Mouse (Mus musculus): ENCODE measurements around the gene Pdxp. TPM values are rescaled to one million over a fixed set of nuclear protein-coding genes. Genes with fewer than 3 reads are reported as not detected.

Gene Pdxp
- total and polyA plus RNA-seq, 3 experiments, result 21.5 to 25.4 TPM; not detected in 1

GRCm38 (mm10) chr15:78918126-78918525 lies 4.4 kb downstream of the Pdxp start:
- H3K4me1 ChIP-seq (ENCODE audit: control insufficient read depth in 1 of 2, insufficient read depth in 2 of 2, low read length in 2 of 2), result peaks cover 4 to 53% of the 10 kb centered on the region in 2 experiments
- H3K9ac ChIP-seq (ENCODE audit: control insufficient read depth, low read depth, low read length, poor library complexity, severe bottlenecking), result no peak overlapping the region
- H3K27me3 ChIP-seq (ENCODE audit: control insufficient read depth in 1 of 2, insufficient read depth in 2 of 2, low read length in 2 of 2), result no peaks in the 10 kb centered on the region
- no peak overlapping the region for H3K27ac ChIP-seq (ENCODE audit: control insufficient read depth, low read depth, low read length)
- peaks cover 21% of the 10 kb centered on the region for H3K79me2 ChIP-seq (ENCODE audit: control insufficient read depth, insufficient read depth, low read length, poor library complexity)
- no peak overlapping the region for H3K4me3 ChIP-seq (ENCODE audit: control insufficient read depth in 1 of 2, insufficient read depth in 1 of 2, low read depth in 2 of 2, low read length in 2 of 2)
- no peak for DNase-seq (ENCODE audit: low read depth, low spot score)
- TF ChIP-seq MAX (IDR thresholded peaks at IDR 0.05; ENCODE audit: low read length) (no peak), MEF2A (IDR thresholded peaks at IDR 0.05; ENCODE audit: extremely low read depth, insufficient replicate concordance, low read depth, low read length, poor library complexity, severe bottlenecking) (no peak), CTCF (IDR thresholded peaks at IDR 0.05 in 2 of 3, conservative IDR thresholded peaks at IDR 0.05 in 1 of 3; ENCODE audit: control insufficient read depth in 1 of 3, insufficient read depth in 1 of 3, low read depth in 2 of 3, low read length in 3 of 3, poor library complexity in 1 of 3, severe bottlenecking in 1 of 3) (no peak), ZMIZ1 (IDR thresholded peaks at IDR 0.05; ENCODE audit: low read depth, low read length) (no peak), HCFC1 (IDR thresholded peaks at IDR 0.05; ENCODE audit: low read depth, low read length) (no peak), JUND (IDR thresholded peaks at IDR 0.05; ENCODE audit: low read depth, low read length) (no peak), NELFE (IDR thresholded peaks at IDR 0.05; ENCODE audit: low read depth, low read length) (no peak), GATA1 (IDR thresholded peaks at IDR 0.05; ENCODE audit: low read depth, low read length) (no peak), POLR2AphosphoS2 (IDR thresholded peaks at IDR 0.05; ENCODE audit: low read length) (no peak), CHD2 (IDR thresholded peaks at IDR 0.05; ENCODE audit: low read length) (no peak), MAZ (IDR thresholded peaks at IDR 0.05; ENCODE audit: low read depth, low read length) (no peak), MYC (IDR thresholded peaks at IDR 0.05; ENCODE audit: low read depth, low read length) (no peak), NRF1 (IDR thresholded peaks at IDR 0.05; ENCODE audit: insufficient read depth, low read depth, low read length, poor library complexity, severe bottlenecking) (no peak), USF2 (IDR thresholded peaks at IDR 0.05; ENCODE audit: borderline replicate concordance in 1 of 2, insufficient read depth in 1 of 2, low read depth in 1 of 2, low read length in 2 of 2) (no peak), ETS1 (IDR thresholded peaks at IDR 0.05; ENCODE audit: low read depth, low read length) (no peak), CHD1 (IDR thresholded peaks at IDR 0.05; ENCODE audit: low read depth, low read length) (no peak), TAL1 (IDR thresholded peaks at IDR 0.05; ENCODE audit: low read length) (no peak), EP300 (IDR thresholded peaks at IDR 0.05; ENCODE audit: low read depth in 1 of 2, low read length in 2 of 2) (no peak)
- peaks cover 0 to 31% of the 10 kb centered on the region in 2 experiments; a peak in 2 of 4 replicates for H3K36me3 ChIP-seq (ENCODE audit: control insufficient read depth in 1 of 2, insufficient read depth in 2 of 2, low read length in 2 of 2)
- H3K9me3 ChIP-seq (replicated peaks; ENCODE audit: insufficient read depth, low read length), result no peaks in the 10 kb centered on the region

- Histone ChIP-seq H3K36me3 (ENCODE audit: control insufficient read depth in 1 of 2, insufficient read depth in 2 of 2, low read length in 2 of 2) (peaks cover 0 to 37% of the 10 kb centered on the region in 2 experiments; a peak in 2 of 4 replicates), H3K27me3 (ENCODE audit: control insufficient read depth in 1 of 2, insufficient read depth in 2 of 2, low read length in 2 of 2) (no peaks in the 10 kb centered on the region), H3K4me3 (ENCODE audit: control insufficient read depth in 1 of 2, insufficient read depth in 1 of 2, low read depth in 2 of 2, low read length in 2 of 2) (peak overlapping the region in 1 of 2 experiments; percentile 18; a peak in 2 of 4 replicates), H3K9ac (ENCODE audit: control insufficient read depth, low read depth, low read length, poor library complexity, severe bottlenecking) (no peak overlapping the region), H3K4me1 (ENCODE audit: control insufficient read depth in 1 of 2, insufficient read depth in 2 of 2, low read length in 2 of 2) (peaks cover 4 to 61% of the 10 kb centered on the region in 2 experiments), H3K9me3 (replicated peaks; ENCODE audit: insufficient read depth, low read length) (no peaks in the 10 kb centered on the region), H3K27ac (ENCODE audit: control insufficient read depth, low read depth, low read length) (peak overlapping the region; percentile 45), H3K79me2 (ENCODE audit: control insufficient read depth, insufficient read depth, low read length, poor library complexity) (peaks cover 14% of the 10 kb centered on the region)
- DNase-seq (ENCODE audit: low read depth, low spot score), result peak; percentile 70
- TF ChIP-seq MAZ (IDR thresholded peaks at IDR 0.05; ENCODE audit: low read depth, low read length) (0 out of 2 replicates have a peak, but pooled peaks have one; percentile 45), BHLHE40 (IDR thresholded peaks at IDR 0.05; ENCODE audit: borderline replicate concordance, low read depth, low read length) (peak; percentile 62; the same call in 1 of the 2 replicates), POLR2A (IDR thresholded peaks at IDR 0.05; ENCODE audit: control insufficient read depth in 1 of 2, insufficient read depth in 1 of 2, low read depth in 1 of 2, low read length in 2 of 2, poor library complexity in 1 of 2) (peak in 1 of 2 experiments; percentile 32; a peak in 1 of 4 replicates), ETS1 (IDR thresholded peaks at IDR 0.05; ENCODE audit: low read depth, low read length) (peak; percentile 25; the same call in 1 of the 2 replicates), GABPA (IDR thresholded peaks at IDR 0.05; ENCODE audit: low read depth, low read length) (no peak), MAX (IDR thresholded peaks at IDR 0.05; ENCODE audit: low read length) (peak; percentile 46; the same call in 1 of the 2 replicates), SMC3 (IDR thresholded peaks at IDR 0.05; ENCODE audit: low read depth, low read length) (no peak; the same call in none of the 2 replicates), RCOR1 (IDR thresholded peaks at IDR 0.05; ENCODE audit: low read depth, low read length) (peak; percentile 91), EP300 (IDR thresholded peaks at IDR 0.05; ENCODE audit: low read depth in 1 of 2, low read length in 2 of 2) (peak; percentile 51 to 70), GATA1 (IDR thresholded peaks at IDR 0.05; ENCODE audit: low read depth, low read length) (peak; percentile 65), CHD1 (IDR thresholded peaks at IDR 0.05; ENCODE audit: low read depth, low read length) (no peak), JUND (IDR thresholded peaks at IDR 0.05; ENCODE audit: low read depth, low read length) (0 out of 2 replicates have a peak, but pooled peaks have one; percentile 45), SIN3A (IDR thresholded peaks at IDR 0.05; ENCODE audit: low read length) (peak; percentile 57; the same call in 1 of the 2 replicates)
Measured at GRCm38 (mm10) chr15:78919914-78920313, 6.2 kb downstream of the Pdxp start.

Measured in MEL (cell line).